Mouse (Mus musculus) ES-E14 (cell line): ENCODE data around the gene 4930447C04Rik. TPM values are rescaled to one million over a fixed set of nuclear protein-coding genes. Genes with fewer than 3 reads are reported as not detected.
A peak's percentile ranks its signal among the peaks of the same experiment; 100 is the strongest.

Experiments used
- DNase-seq: peaks from one replicate; pipeline ENCODE4 v3.0.0-alpha.2; 2013; ENCODE audit warnings: low read depth, low spot score
- H3K27ac ChIP-seq: 2 replicates; pipeline ENCODE4 v1.5.1; 2012; ENCODE audit warnings: low read depth, mild to moderate bottlenecking, low read length, moderate library complexity, mixed read lengths; ENCODE audit not compliant: poor library complexity, insufficient read depth, severe bottlenecking
- H3K36me3 ChIP-seq: 2 replicates; pipeline ENCODE4 v1.6.1; 2012; ENCODE audit warnings: mild to moderate bottlenecking, low read length, moderate library complexity, mixed read lengths; ENCODE audit not compliant: control insufficient read depth, poor library complexity, insufficient read depth, severe bottlenecking
- H3K4me1 ChIP-seq, 2 experiments: fragments of 150-350 bp in 1 of 2; sonication (generic) in 1 of 2; 2 replicates each; pipeline ENCODE4 v1.6.1; 2012; ENCODE audit warnings: low read length in 2 of 2, mild to moderate bottlenecking in 1 of 2, mixed read lengths in 1 of 2; ENCODE audit not compliant: control insufficient read depth in 2 of 2, insufficient read depth in 2 of 2, poor library complexity in 1 of 2
- H3K4me3 ChIP-seq, 2 experiments: fragments of 150-350 bp in 1 of 2; sonication (generic) in 1 of 2; 2 replicates each; pipeline ENCODE4 v1.5.1; 2012; ENCODE audit warnings: low read length in 2 of 2, low read depth in 1 of 2, mild to moderate bottlenecking in 1 of 2, mixed read lengths in 1 of 2; ENCODE audit not compliant: insufficient read depth in 1 of 2, poor library complexity in 1 of 2, severe bottlenecking in 1 of 2
- H3K9ac ChIP-seq: 2 replicates; pipeline ENCODE4 v1.6.1; 2012; ENCODE audit warnings: low read depth, mild to moderate bottlenecking, low read length, mixed read lengths; ENCODE audit not compliant: poor library complexity, insufficient read depth, severe bottlenecking
- H3K9me3 ChIP-seq: fragments of 150-350 bp; sonication (generic); 2 replicates; pipeline ENCODE4 v1.6.1; 2012; ENCODE audit warnings: low read depth, mild to moderate bottlenecking, low read length; ENCODE audit not compliant: control insufficient read depth, insufficient read depth
- CHD2 ChIP-seq: IDR thresholded peaks from 2 replicates; pipeline ENCODE4 v1.6.1; 2014; ENCODE audit warnings: mild to moderate bottlenecking, low read depth, low read length, inconsistent platforms
- HCFC1 ChIP-seq: IDR thresholded peaks from 2 replicates; pipeline ENCODE4 v1.6.1; 2012; ENCODE audit warnings: low read length, inconsistent platforms, borderline replicate concordance; ENCODE audit not compliant: insufficient read depth
- MAFK ChIP-seq: IDR thresholded peaks from 2 replicates; pipeline ENCODE4 v1.6.1; 2014; ENCODE audit warnings: mild to moderate bottlenecking, low read depth, low read length, inconsistent platforms; ENCODE audit not compliant: insufficient read depth
- ZC3H11A ChIP-seq: IDR thresholded peaks from 2 replicates; pipeline ENCODE4 v1.6.1; 2012; ENCODE audit warnings: low read depth, mild to moderate bottlenecking, inconsistent platforms, low read length, borderline replicate concordance
- ZNF384 ChIP-seq: IDR thresholded peaks from 2 replicates; pipeline ENCODE4 v1.6.1; 2012; ENCODE audit warnings: low read depth, low read length, inconsistent platforms
- in situ Hi-C, 2 experiments: fragments of 600-800 bp; cut with MboI; formaldehyde crosslinking; loops; one replicate each; pipeline ENCODE4 v1.15.1; 2025; ENCODE audit warnings: low sequenced_read_pairs in 2 of 2, inconsistent platforms in 1 of 2; ENCODE audit not compliant: unreplicated experiment in 2 of 2
- total RNA-seq: library from RNA; depleted of rRNA; stranded (reverse); fragments of 300-350 nt; gene quantifications from 2 replicates; pipeline ENCODE4 v1.2.3, GENCODE M21; 2012

The 4930447C04Rik gene
- total RNA-seq, 1 experiment: 38.3 TPM

DNA sequence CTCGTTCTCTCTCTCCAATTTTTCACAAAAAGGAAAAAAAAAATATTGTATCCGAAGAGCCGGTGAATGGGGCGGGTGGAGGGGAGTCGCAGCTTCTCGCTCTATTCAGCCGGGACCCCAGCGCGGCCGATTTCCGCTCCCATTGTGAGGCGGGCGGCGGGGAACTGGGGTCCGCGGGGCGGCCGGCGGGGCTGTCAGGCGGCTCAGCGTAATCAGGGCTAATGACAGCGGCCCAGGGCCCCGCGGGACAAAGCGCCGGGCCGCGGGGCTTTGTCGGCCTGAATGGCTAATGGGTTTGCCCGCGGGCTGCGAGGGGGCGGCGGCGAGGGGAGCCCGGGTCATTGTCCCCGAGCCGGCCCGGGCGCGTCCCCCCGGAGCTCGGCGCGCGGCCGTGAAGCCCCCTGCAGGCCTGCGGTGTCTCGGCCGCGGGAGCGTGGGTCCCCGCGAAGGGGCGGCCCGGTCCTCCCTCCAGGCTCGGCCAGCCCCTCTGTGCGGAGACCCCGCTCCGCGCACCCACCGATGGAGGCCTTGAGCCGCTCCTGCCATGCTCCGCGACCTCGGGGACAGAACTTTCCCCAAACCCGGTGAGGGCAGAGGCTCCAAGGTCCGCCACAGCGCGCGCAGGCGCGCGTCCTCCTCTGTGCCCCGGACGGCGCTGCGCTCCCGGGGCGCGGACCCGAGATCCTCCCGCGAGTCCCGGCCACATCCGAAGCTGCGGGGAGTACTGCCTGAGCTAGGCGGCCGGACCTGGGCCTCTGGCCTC lies 4.9 kb upstream of the 4930447C04Rik start:
- Histone ChIP-seq H3K27ac (no peak overlapping the region), H3K36me3 (no peaks in the 10 kb centered on the region), H3K4me3 (peak overlapping the region; percentile 74 to 86), H3K4me1 (0 out of 4 replicates have a peak, but pooled peaks cover 2 to 4% of the 10 kb centered on the region in 2 experiments), H3K9ac (peak overlapping the region; percentile 57), H3K9me3 (no peaks in the 10 kb centered on the region)
- in situ Hi-C loops: no loop called here
- DNase-seq: no peak
- no peak for TF ChIP-seq ZNF384
- no peak for TF ChIP-seq ZC3H11A
- 0 out of 2 replicates have a peak, but pooled peaks have one; percentile 17 for TF ChIP-seq HCFC1
- TF ChIP-seq MAFK: no peak
- TF ChIP-seq CHD2: no peak

DNA sequence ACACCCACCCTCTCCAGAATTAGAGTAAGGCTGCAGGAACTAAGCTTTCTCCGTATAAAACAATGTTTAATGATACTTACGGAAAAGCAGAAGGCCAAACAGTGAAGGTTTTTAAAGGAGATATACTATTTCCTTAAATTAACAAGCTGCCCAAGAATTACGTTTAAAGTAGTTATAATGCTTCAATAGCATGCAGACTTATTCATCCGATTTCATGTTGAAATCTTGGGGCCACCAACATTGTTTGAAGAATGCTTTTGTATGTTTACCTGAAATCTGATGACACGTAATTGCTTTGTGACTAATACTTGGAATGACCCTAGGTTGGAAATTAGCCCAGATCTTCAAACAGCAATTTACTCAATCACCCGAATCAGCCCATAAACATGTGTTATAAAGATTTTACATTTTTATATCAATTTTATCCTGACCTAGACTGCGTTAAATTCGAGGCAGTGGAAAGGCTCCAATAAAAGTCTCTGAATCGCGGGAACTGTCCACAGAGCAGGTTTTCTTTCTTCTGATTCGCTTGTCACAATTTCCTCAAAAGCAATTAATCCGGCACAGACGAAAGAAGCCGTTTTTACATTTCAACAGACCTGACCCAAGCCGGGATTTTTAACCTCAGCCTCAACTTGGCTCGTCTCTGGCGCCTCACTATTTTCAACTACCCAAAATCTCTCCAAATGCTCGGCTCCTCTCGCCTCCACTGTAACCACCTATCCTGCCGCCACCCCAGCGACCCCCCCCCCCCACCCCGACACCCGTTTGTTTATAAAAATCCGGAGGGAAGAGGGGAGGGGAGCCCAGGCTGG lies 4.0 kb upstream of the 4930447C04Rik start:
- no peaks in the 10 kb centered on the region for H3K9me3 ChIP-seq
- in situ Hi-C loops: no loop called here
- H3K9ac ChIP-seq: no peak overlapping the region
- H3K4me1 ChIP-seq: 0 out of 4 replicates have a peak, but pooled peaks cover 0 to 4% of the 10 kb centered on the region in 2 experiments
- no peaks in the 10 kb centered on the region for H3K36me3 ChIP-seq
- TF ChIP-seq CHD2 (no peak), ZC3H11A (no peak), ZNF384 (no peak), MAFK (no peak)
- peak overlapping the region; percentile 74 to 86 for H3K4me3 ChIP-seq
- DNase-seq: no peak
- H3K27ac ChIP-seq: no peak overlapping the region

DNA sequence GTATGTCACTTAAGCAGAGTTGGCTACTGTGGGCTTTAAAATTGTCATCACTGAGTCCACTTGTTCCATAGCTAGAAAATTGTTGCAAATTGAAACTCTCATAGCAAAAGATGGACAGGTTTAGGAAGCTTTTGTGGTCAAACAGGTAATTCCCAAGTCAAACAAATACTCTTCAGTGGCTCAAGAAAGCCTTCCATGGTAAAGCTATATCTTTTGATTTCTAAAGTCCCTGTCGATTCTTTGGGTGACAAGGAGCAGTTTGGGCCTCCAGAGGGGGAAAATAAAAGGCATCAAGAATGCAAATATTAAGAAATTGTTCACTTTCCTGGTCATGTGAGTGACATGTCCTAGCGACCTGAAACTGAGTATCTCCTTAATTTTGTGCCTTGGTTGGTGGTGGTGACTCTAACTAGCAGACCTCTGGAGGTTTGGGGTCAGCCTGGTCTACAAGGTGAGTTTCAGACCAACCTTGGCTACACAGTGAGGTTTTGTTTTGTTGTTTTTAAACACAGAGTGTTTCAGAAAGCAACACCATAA lies 3.1 kb upstream of the 4930447C04Rik start:
- in situ Hi-C loops: no loop called here

DNA sequence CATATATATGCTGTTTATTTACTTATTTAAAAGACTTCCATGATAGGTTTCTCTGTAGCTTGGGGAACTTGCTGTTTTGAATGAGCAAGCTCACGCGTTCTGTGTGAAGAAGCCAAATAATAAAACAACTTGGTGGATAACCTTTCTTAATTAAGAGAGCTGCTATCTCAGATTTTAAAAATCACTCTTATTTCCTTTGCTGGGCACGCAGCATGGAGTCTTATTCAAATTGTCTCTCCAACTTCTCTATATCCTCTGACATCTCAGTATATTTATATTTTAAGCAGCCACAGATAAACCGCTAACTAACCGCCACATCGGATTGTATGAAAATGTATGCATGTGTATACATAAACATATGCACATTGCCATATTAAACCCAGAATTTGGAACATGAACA lies 1.6 kb upstream of the 4930447C04Rik start:
- in situ Hi-C loops: no loop called here
- Histone ChIP-seq H3K4me3 (no peak overlapping the region), H3K36me3 (no peaks in the 10 kb centered on the region), H3K9ac (no peak overlapping the region), H3K27ac (no peak overlapping the region), H3K4me1 (0 out of 4 replicates have a peak, but pooled peaks cover 0 to 4% of the 10 kb centered on the region in 2 experiments), H3K9me3 (no peaks in the 10 kb centered on the region)
- no peak for DNase-seq
- TF ChIP-seq ZNF384 (no peak), MAFK (no peak), HCFC1 (no peak), ZC3H11A (no peak), CHD2 (no peak)

More for the DNA sequence above, 3.1 kb upstream of the 4930447C04Rik start:
- H3K4me3 ChIP-seq: no peak overlapping the region
- no peak overlapping the region for H3K9ac ChIP-seq
- H3K36me3 ChIP-seq: no peaks in the 10 kb centered on the region
- DNase-seq: no peak
- 0 out of 4 replicates have a peak, but pooled peaks cover 0 to 4% of the 10 kb centered on the region in 2 experiments for H3K4me1 ChIP-seq
- no peak overlapping the region for H3K27ac ChIP-seq
- H3K9me3 ChIP-seq: no peaks in the 10 kb centered on the region
- TF ChIP-seq HCFC1 (no peak), ZNF384 (no peak), ZC3H11A (no peak), CHD2 (no peak), MAFK (no peak)
